Mouse (Mus musculus) midbrain, embryonic 14.5 days (tissue): ENCODE data around the gene Rai2. TPM values are rescaled to one million over a fixed set of nuclear protein-coding genes. Genes with fewer than 3 reads are reported as not detected.

Source experiments
- ATAC-seq: fragments of 200-750 bp; cut with Nextera tagmentation; 2 replicates; pipeline ENCODE4 v1.8.0; 2017; ENCODE audit warnings: moderate number of reproducible peaks, moderate library complexity; ENCODE audit not compliant: low FRiP score, low TSS enrichment
- DNase-seq: peaks from one replicate; pipeline ENCODE4 v3.0.0-alpha.2; 2015
- H3K27ac ChIP-seq: fragments of 300-500 bp; sonication (generic); replicated peaks from 2 replicates; pipeline ENCODE4 v1.5.1; 2014; ENCODE audit warnings: mild to moderate bottlenecking, low read depth, low read length, moderate library complexity
- H3K27me3 ChIP-seq: fragments of 300-500 bp; sonication (generic); 2 replicates; pipeline ENCODE4 v1.6.1; 2014; ENCODE audit warnings: low read length, control low read depth, mixed read lengths; ENCODE audit not compliant: control insufficient read depth, insufficient read depth
- H3K36me3 ChIP-seq: fragments of 300-500 bp; sonication (generic); 2 replicates; pipeline ENCODE4 v1.6.1; 2014; ENCODE audit warnings: low read length, control low read depth; ENCODE audit not compliant: control insufficient read depth, insufficient read depth
- H3K4me1 ChIP-seq: fragments of 300-500 bp; sonication (generic); 2 replicates; pipeline ENCODE4 v1.6.1; 2014; ENCODE audit warnings: mild to moderate bottlenecking, antibody characterized with exemption, low read length, control low read depth; ENCODE audit not compliant: control insufficient read depth, insufficient read depth
- H3K4me2 ChIP-seq: fragments of 300-500 bp; sonication (generic); 2 replicates; pipeline ENCODE4 v1.6.1; 2014; ENCODE audit warnings: mild to moderate bottlenecking, low read length, moderate library complexity
- H3K4me3 ChIP-seq: fragments of 300-500 bp; sonication (generic); replicated peaks from 2 replicates; pipeline ENCODE4 v1.5.1; 2014; ENCODE audit warnings: low read depth, low read length
- H3K9ac ChIP-seq: fragments of 300-500 bp; sonication (generic); replicated peaks from 2 replicates; pipeline ENCODE4 v1.6.1; 2014; ENCODE audit warnings: mild to moderate bottlenecking, low read length, moderate library complexity
- H3K9me3 ChIP-seq: fragments of 300-500 bp; sonication (generic); 2 replicates; pipeline ENCODE4 v1.6.1; 2016; ENCODE audit warnings: low read length, control low read depth, mixed read lengths; ENCODE audit not compliant: control insufficient read depth
- WGBS: fragments of 180-500 bp; shearing (Covaris S2); extraction: QIAGEN DNeasy Blood & Tissue Kit; methylation state at CpG from one replicate; pipeline ENCODE4 v1.1.7; 2014; 5-methylcytosine and 5-hydroxymethylcytosine counted together
- polyA plus RNA-seq: library from polyadenylated mRNA; unstranded; fragments of >200 nt; fragmentation: Nextera tagmentation; extraction: Ambion mirVana; gene quantifications from 2 replicates; pipeline ENCODE4 v1.2.1, GENCODE M21; 2014

Gene Rai2
- polyA plus RNA-seq, 1 experiment from 2014 or later = 16.6 TPM

GRCm38 (mm10) chrX:161728507-161728906 is 11.6 kb downstream of the Rai2 start:
- ATAC-seq (no peak), DNase-seq (no peak)
- Histone ChIP-seq H3K4me2 (no peak overlapping the region), H3K9me3 (no peaks in the 10 kb centered on the region), H3K27ac (no peak overlapping the region), H3K27me3 (no peaks in the 10 kb centered on the region), H3K9ac (no peak overlapping the region), H3K4me3 (no peak overlapping the region), H3K36me3 (no peaks in the 10 kb centered on the region), H3K4me1 (0 out of 2 replicates have a peak, but pooled peaks cover 1% of the 10 kb centered on the region)
- WGBS = 74% methylated on average over 4 of the region's 4 CpGs

- H3K9ac ChIP-seq = no peak overlapping the region
- no peaks in the 10 kb centered on the region for H3K4me1 ChIP-seq
- DNase-seq = no peak
- no peaks in the 10 kb centered on the region for H3K36me3 ChIP-seq
- H3K4me2 ChIP-seq = no peak overlapping the region
- no peaks in the 10 kb centered on the region for H3K9me3 ChIP-seq
- no peaks in the 10 kb centered on the region for H3K27me3 ChIP-seq
- H3K27ac ChIP-seq = no peak overlapping the region
- ATAC-seq = no peak
- no peak overlapping the region for H3K4me3 ChIP-seq
Observed at GRCm38 (mm10) chrX:161730026-161730425, 13.2 kb downstream of the Rai2 start.

- Histone ChIP-seq H3K9me3 (no peaks in the 10 kb centered on the region), H3K4me2 (no peak overlapping the region), H3K9ac (no peak overlapping the region), H3K27ac (no peak overlapping the region), H3K36me3 (no peaks in the 10 kb centered on the region), H3K4me1 (no peaks in the 10 kb centered on the region), H3K27me3 (no peaks in the 10 kb centered on the region), H3K4me3 (no peak overlapping the region)
- DNase-seq (no peak), ATAC-seq (no peak)
- WGBS = 85% methylated on average over 3 of the region's 3 CpGs
Observed at GRCm38 (mm10) chrX:161731859-161732258, 15.0 kb downstream of the Rai2 start.

- no peaks in the 10 kb centered on the region for H3K36me3 ChIP-seq
- H3K4me2 ChIP-seq = no peak overlapping the region
- no peaks in the 10 kb centered on the region for H3K27me3 ChIP-seq
- no peaks in the 10 kb centered on the region for H3K4me1 ChIP-seq
- WGBS = 83% methylated on average over 12 of the region's 12 CpGs
- no peaks in the 10 kb centered on the region for H3K9me3 ChIP-seq
- ATAC-seq (no peak), DNase-seq (no peak)
- H3K4me3 ChIP-seq = no peak overlapping the region
- H3K27ac ChIP-seq = no peak overlapping the region
- H3K9ac ChIP-seq = no peak overlapping the region
Observed at GRCm38 (mm10) chrX:161733581-161734309, 16.9 kb downstream of the Rai2 start.

GRCm38 (mm10) chrX:161734310-161734676 is 17.4 kb downstream of the Rai2 start:
- DNase-seq (no peak), ATAC-seq (no peak)
- no peak overlapping the region for H3K4me2 ChIP-seq
- no peaks in the 10 kb centered on the region for H3K9me3 ChIP-seq
- H3K27me3 ChIP-seq = no peaks in the 10 kb centered on the region
- no peak overlapping the region for H3K9ac ChIP-seq
- H3K4me1 ChIP-seq = no peaks in the 10 kb centered on the region
- H3K36me3 ChIP-seq = no peaks in the 10 kb centered on the region
- peak overlapping the region; percentile 60; the same call in 1 of the 2 replicates for H3K27ac ChIP-seq
- no peak overlapping the region for H3K4me3 ChIP-seq
- 83% methylated on average over 4 of the region's 4 CpGs for WGBS

- no peaks in the 10 kb centered on the region for H3K9me3 ChIP-seq
- no peak overlapping the region for H3K9ac ChIP-seq
- H3K27me3 ChIP-seq = no peaks in the 10 kb centered on the region
- no peaks in the 10 kb centered on the region for H3K36me3 ChIP-seq
- H3K4me1 ChIP-seq = no peaks in the 10 kb centered on the region
- H3K4me2 ChIP-seq = no peak overlapping the region
- no peak overlapping the region for H3K27ac ChIP-seq
- 43% methylated on average over 1 of the region's 1 CpGs for WGBS
- DNase-seq (no peak), ATAC-seq (no peak)
- no peak overlapping the region for H3K4me3 ChIP-seq
Observed at GRCm38 (mm10) chrX:161739374-161739773, 22.5 kb downstream of the Rai2 start.

GRCm38 (mm10) chrX:161743080-161743479 is 26.2 kb downstream of the Rai2 start:
- ATAC-seq = no peak

GRCm38 (mm10) chrX:161745296-161745695 is 28.4 kb downstream of the Rai2 start:
- Histone ChIP-seq H3K36me3 (no peaks in the 10 kb centered on the region), H3K9me3 (no peaks in the 10 kb centered on the region), H3K27ac (no peak overlapping the region), H3K4me1 (no peaks in the 10 kb centered on the region), H3K4me2 (no peak overlapping the region), H3K4me3 (no peak overlapping the region), H3K27me3 (peaks cover 5% of the 10 kb centered on the region; the same call in 1 of the 2 replicates), H3K9ac (no peak overlapping the region)
- ATAC-seq (no peak), DNase-seq (no peak)
- 78% methylated on average over 3 of the region's 3 CpGs for WGBS

More at GRCm38 (mm10) chrX:161743080-161743479, 26.2 kb downstream of the Rai2 start:
- Histone ChIP-seq H3K27ac (no peak overlapping the region), H3K9ac (no peak overlapping the region), H3K27me3 (peaks cover 5% of the 10 kb centered on the region; the same call in 1 of the 2 replicates), H3K36me3 (no peaks in the 10 kb centered on the region), H3K4me2 (no peak overlapping the region), H3K4me3 (no peak overlapping the region), H3K9me3 (no peaks in the 10 kb centered on the region), H3K4me1 (no peaks in the 10 kb centered on the region)
- DNase-seq = no peak
- WGBS = 71% methylated on average over 3 of the region's 3 CpGs

GRCm38 (mm10) chrX:161747337-161747736 is 30.5 kb downstream of the Rai2 start:
- Histone ChIP-seq H3K9ac (no peak overlapping the region), H3K27ac (no peak overlapping the region), H3K4me3 (no peak overlapping the region), H3K36me3 (no peaks in the 10 kb centered on the region), H3K9me3 (no peaks in the 10 kb centered on the region), H3K4me2 (no peak overlapping the region), H3K4me1 (no peaks in the 10 kb centered on the region), H3K27me3 (peaks cover 5% of the 10 kb centered on the region; the same call in 1 of the 2 replicates)
- 84% methylated on average over 2 of the region's 2 CpGs for WGBS
- ATAC-seq = no peak
- no peak for DNase-seq
